In the genomic region with DNA sequence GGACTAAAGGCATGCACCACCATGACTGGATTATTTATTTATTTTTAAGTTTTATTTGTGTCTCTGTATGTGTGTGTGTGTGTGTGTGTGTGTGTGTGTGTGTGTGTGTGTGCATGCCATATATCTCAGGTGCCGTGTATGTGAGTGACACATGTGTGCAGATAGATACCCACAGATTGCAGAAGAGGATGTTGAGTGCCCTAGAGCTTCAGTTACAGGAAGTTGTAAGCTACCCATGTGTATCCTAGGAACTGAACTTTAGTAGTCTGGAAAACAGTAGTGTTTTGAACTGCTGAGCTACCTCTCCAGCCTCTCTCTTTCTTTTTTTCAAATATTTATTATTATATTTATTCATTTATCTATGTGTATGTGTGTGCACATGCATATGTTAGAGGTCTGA, we compare ENCODE assay signal across 24 mouse cellular contexts. TPM values are rescaled to one million over a fixed set of nuclear protein-coding genes. Genes with fewer than 3 reads are reported as not detected.
DNase-seq lines count a peak whose midpoint lies in the region; ATAC-seq and TF ChIP-seq lines count a peak whose summit lies in the region.
"Had no signal": no experiment of that assay in that cellular context is flagged by ENCODE, and none has a peak within 500 bp of the region (broad histone marks: within the 10 kb centered on the region; RNA-seq: fewer than 3 reads in every experiment).

No protein-coding gene starts in this region.

- TF ChIP-seq POLR2A in MEL (IDR thresholded peaks at IDR 0.05; ENCODE audit: control insufficient read depth in 1 of 2, insufficient read depth in 1 of 2, low read depth in 1 of 2, low read length in 2 of 2, poor library complexity in 1 of 2): no peak

- peaks cover 20% of the 10 kb centered on the region for H3K4me1 ChIP-seq in heart, embryonic 16.5 days (ENCODE audit: control insufficient read depth, insufficient read depth, low read length)
- peaks cover 26% of the 10 kb centered on the region; the same call in 1 of the 2 replicates for H3K4me1 ChIP-seq in heart, embryonic 10.5 days
- no peaks in the 10 kb centered on the region for H3K4me1 ChIP-seq in MEL (ENCODE audit: control insufficient read depth in 1 of 2, insufficient read depth in 2 of 2, low read length in 2 of 2)
- H3K4me1 ChIP-seq: midbrain, embryonic 15.5 days; neural tube, embryonic 15.5 days had no signal

- H3K4me2 ChIP-seq in heart, embryonic 16.5 days (ENCODE audit: low read depth, low read length): no peak overlapping the region
- H3K4me2 ChIP-seq: lung, embryonic 15.5 days; midbrain, embryonic 15.5 days; neural tube, embryonic 15.5 days had no signal

- no peaks in the 10 kb centered on the region for H3K36me3 ChIP-seq in heart, embryonic 16.5 days (ENCODE audit: control insufficient read depth, insufficient read depth)
- H3K36me3 ChIP-seq in heart, embryonic 10.5 days: no peaks in the 10 kb centered on the region
- no peaks in the 10 kb centered on the region for H3K36me3 ChIP-seq in MEL (ENCODE audit: control insufficient read depth in 1 of 2, insufficient read depth in 2 of 2, low read length in 2 of 2)
- no peaks in the 10 kb centered on the region for H3K36me3 ChIP-seq in splenic B cell, adult 2 months (ENCODE audit: control insufficient read depth, insufficient read depth, low read length, poor library complexity, severe bottlenecking)
- H3K36me3 ChIP-seq: forebrain, embryonic 10.5 days; lung, embryonic 15.5 days; midbrain, embryonic 15.5 days; neural tube, embryonic 15.5 days had no signal

- no peak for DNase-seq in heart, embryonic 10.5 days (ENCODE audit: low spot score)
- DNase-seq in 416B (ENCODE audit: low read depth) (peak; percentile 69), MEL (ENCODE audit: low read depth, low spot score) (peak; percentile 21)
- DNase-seq in splenic B cell, adult 2 months (ENCODE audit: low read depth, low spot score): peak; percentile 34
- DNase-seq in retina, embryonic 14.5 days (ENCODE audit: low spot score): no peak
- no peak for DNase-seq in adrenal gland, adult 2 months
- DNase-seq: adrenal gland, postnatal 14 days; cerebellum, adult 11-12 months; cerebellum, postnatal 14 days; forebrain, postnatal 0 days; right cerebral cortex, postnatal 25 days had no signal

- no peak overlapping the region for H3K4me3 ChIP-seq in heart, embryonic 16.5 days (ENCODE audit: low read length)
- H3K4me3 ChIP-seq in heart, embryonic 10.5 days: no peak overlapping the region
- no peak overlapping the region for H3K4me3 ChIP-seq in MEL (ENCODE audit: control insufficient read depth in 1 of 2, insufficient read depth in 1 of 2, low read depth in 2 of 2, low read length in 2 of 2)
- H3K4me3 ChIP-seq: forebrain, embryonic 10.5 days; lung, embryonic 15.5 days; midbrain, embryonic 15.5 days; neural tube, embryonic 15.5 days had no signal

- H3K79me2 ChIP-seq in MEL (ENCODE audit: control insufficient read depth, insufficient read depth, low read length, poor library complexity): no peaks in the 10 kb centered on the region

- H3K27ac ChIP-seq in heart, embryonic 16.5 days (ENCODE audit: low read length): 0 out of 2 replicates have a peak overlapping the region, but pooled peaks have one; percentile 29
- no peak overlapping the region for H3K27ac ChIP-seq in heart, embryonic 10.5 days
- no peak overlapping the region for H3K27ac ChIP-seq in MEL (ENCODE audit: control insufficient read depth, low read depth, low read length)
- H3K27ac ChIP-seq: forebrain, embryonic 10.5 days; liver, embryonic 14.5 days; midbrain, embryonic 15.5 days; neural tube, embryonic 15.5 days had no signal

- TF ChIP-seq CTCF in MEL (IDR thresholded peaks at IDR 0.05 in 2 of 3, conservative IDR thresholded peaks at IDR 0.05 in 1 of 3; ENCODE audit: control insufficient read depth in 1 of 3, insufficient read depth in 1 of 3, low read depth in 2 of 3, low read length in 3 of 3, poor library complexity in 1 of 3, severe bottlenecking in 1 of 3): no peak

- no peak for ATAC-seq in heart, embryonic 16.5 days (replicated peaks; ENCODE audit: extremely low read depth, insufficient read depth, low FRiP score)
- ATAC-seq: activated CD4-positive, CD25-positive, alpha-beta regulatory T cell, adult 4 months; CD4-positive, CD25-positive, alpha-beta regulatory T cell, adult 4 months; forebrain, postnatal 0 days; midbrain, embryonic 15.5 days had no signal

- no peak for TF ChIP-seq EP300 in MEL (IDR thresholded peaks at IDR 0.05; ENCODE audit: low read depth in 1 of 2, low read length in 2 of 2)

- no peaks in the 10 kb centered on the region for H3K27me3 ChIP-seq in heart, embryonic 16.5 days (ENCODE audit: control insufficient read depth, insufficient read depth, low read length)
- H3K27me3 ChIP-seq in heart, embryonic 10.5 days (ENCODE audit: insufficient read depth, poor library complexity, severe bottlenecking): no peaks in the 10 kb centered on the region
- H3K27me3 ChIP-seq in MEL (ENCODE audit: control insufficient read depth in 1 of 2, insufficient read depth in 2 of 2, low read length in 2 of 2): peaks cover 4 to 10% of the 10 kb centered on the region in 2 experiments
- no peaks in the 10 kb centered on the region for H3K27me3 ChIP-seq in splenic B cell, adult 2 months (ENCODE audit: control insufficient read depth, insufficient read depth, low read length, poor library complexity, severe bottlenecking)
- H3K27me3 ChIP-seq: lung, embryonic 15.5 days; midbrain, embryonic 15.5 days; neural tube, embryonic 15.5 days had no signal

- no peak overlapping the region for H3K9ac ChIP-seq in heart, embryonic 16.5 days (ENCODE audit: low read length)
- no peak overlapping the region for H3K9ac ChIP-seq in MEL (ENCODE audit: control insufficient read depth, low read depth, low read length, poor library complexity, severe bottlenecking)
- H3K9ac ChIP-seq: forebrain, postnatal 0 days; liver, embryonic 14.5 days; lung, embryonic 15.5 days; midbrain, embryonic 15.5 days; neural tube, embryonic 15.5 days had no signal

- no peaks in the 10 kb centered on the region for H3K9me3 ChIP-seq in heart, embryonic 16.5 days (replicated peaks; ENCODE audit: control insufficient read depth, low read length)
- H3K9me3 ChIP-seq in heart, embryonic 10.5 days: no peaks in the 10 kb centered on the region
- no peaks in the 10 kb centered on the region for H3K9me3 ChIP-seq in MEL (replicated peaks; ENCODE audit: insufficient read depth, low read length)
- H3K9me3 ChIP-seq: forebrain, embryonic 10.5 days; lung, embryonic 15.5 days; midbrain, embryonic 15.5 days; neural tube, embryonic 15.5 days had no signal

- TF ChIP-seq RAD21 in MEL (IDR thresholded peaks at IDR 0.05; ENCODE audit: low read depth, low read length): no peak

- 70% methylated on average over 1 of the region's 1 CpGs for WGBS in heart, embryonic 16.5 days
- WGBS in heart, embryonic 10.5 days: 60% methylated on average over 1 of the region's 1 CpGs

TF ChIP-seq in MEL, 35 proteins besides CTCF, POLR2A, EP300 and RAD21:
- no peak for TF ChIP-seq SIN3A (IDR thresholded peaks at IDR 0.05; ENCODE audit: low read length)
- 0 out of 2 replicates have a peak, but pooled peaks have one; percentile 16 for TF ChIP-seq MYC (IDR thresholded peaks at IDR 0.05; ENCODE audit: low read depth, low read length)
- no peak for TF ChIP-seq MAFK (IDR thresholded peaks at IDR 0.05; ENCODE audit: borderline replicate concordance, low read depth, low read length)
- TF ChIP-seq CHD2 (IDR thresholded peaks at IDR 0.05; ENCODE audit: low read length): no peak

RNA-seq across cellular contexts. Expression of gene Serping1, which starts 8.1 kb away (rescaled TPM):
- 44.6 and 51.2 TPM in 2 replicates for polyA plus RNA-seq in heart, embryonic 16.5 days (2015; fragmentation: Nextera tagmentation; extraction: Ambion mirVana)
- 22.0 and 28.5 TPM in 2 replicates for polyA plus RNA-seq in heart, embryonic 10.5 days (2016; fragmentation: Nextera tagmentation; extraction: Ambion mirVana)
- total RNA-seq in MEL (2012; rRNA removed): not detected in 2 replicates
- not detected for polyA plus RNA-seq in MEL (2012; ENCODE audit: insufficient read depth in 1 of 2, insufficient read length in 2 of 2, low read depth in 1 of 2, low replicate concordance in 2 of 2, missing spikeins in 1 of 2)
- total RNA-seq in adrenal gland, adult 2 months (2021): 100 to 1,000 TPM in 1 of 2 experiments, 10 to 100 TPM in 1; 91.2 to 127 TPM
- 129 and 154 TPM in 2 replicates for polyA plus RNA-seq in adrenal gland, adult 2 months (2012; rRNA removed)
- total RNA-seq: megakaryocyte-erythroid progenitor cell, adult 5-6 weeks had no signal
- polyA plus RNA-seq: activated CD4-positive, CD25-positive, alpha-beta regulatory T cell, adult 4 months; CD4-positive, CD25-positive, alpha-beta regulatory T cell, adult 4 months had no signal

RNA-seq across cellular contexts. Expression of gene Ube2l6, which starts 15.3 kb away (rescaled TPM):
- polyA plus RNA-seq in heart, embryonic 16.5 days (2015; fragmentation: Nextera tagmentation; extraction: Ambion mirVana): 102 and 110 TPM in 2 replicates
- 51.3 and 65.3 TPM in 2 replicates for polyA plus RNA-seq in heart, embryonic 10.5 days (2016; fragmentation: Nextera tagmentation; extraction: Ambion mirVana)
- 8.8 and 17.5 TPM in 2 replicates for total RNA-seq in MEL (2012; rRNA removed)
- 10 to 100 TPM in 1 of 2 experiments, not detected in 1; 37.0 TPM for polyA plus RNA-seq in MEL (2012; ENCODE audit: insufficient read depth in 1 of 2, insufficient read length in 2 of 2, low read depth in 1 of 2, low replicate concordance in 2 of 2, missing spikeins in 1 of 2)
- total RNA-seq in adrenal gland, adult 2 months (2021): 10 to 100 TPM; 15.7 to 18.8 TPM
- polyA plus RNA-seq in adrenal gland, adult 2 months (2012; rRNA removed): 13.8 and 15.1 TPM in 2 replicates

RNA-seq across cellular contexts. Expression of gene Smtnl1, which starts 39.1 kb away (rescaled TPM):
- polyA plus RNA-seq in heart, embryonic 16.5 days (2015; fragmentation: Nextera tagmentation; extraction: Ambion mirVana): 0.21 and 0.24 TPM in 2 replicates
- 0.18 and 0.19 TPM in 2 replicates for polyA plus RNA-seq in heart, embryonic 10.5 days (2016; fragmentation: Nextera tagmentation; extraction: Ambion mirVana)
- not detected in 2 replicates for total RNA-seq in MEL (2012; rRNA removed)
- polyA plus RNA-seq in MEL (2012; ENCODE audit: insufficient read depth in 1 of 2, insufficient read length in 2 of 2, low read depth in 1 of 2, low replicate concordance in 2 of 2, missing spikeins in 1 of 2): not detected
- not detected for total RNA-seq in adrenal gland, adult 2 months (2021)
- not detected in 2 replicates for polyA plus RNA-seq in adrenal gland, adult 2 months (2012; rRNA removed)
- total RNA-seq: adrenal gland, postnatal 14 days; layer of hippocampus, postnatal 14 days; left cerebral cortex, postnatal 14 days; megakaryocyte-erythroid progenitor cell, adult 5-6 weeks had no signal
- polyA plus RNA-seq: activated CD4-positive, CD25-positive, alpha-beta regulatory T cell, adult 4 months; CD4-positive, CD25-positive, alpha-beta regulatory T cell, adult 4 months; forebrain, embryonic 10.5 days; gonadal fat pad, adult 2 months; hindbrain, embryonic 11.5 days; midbrain, embryonic 15.5 days; neural tube, embryonic 15.5 days had no signal

RNA-seq across cellular contexts. Expression of gene Gm19426, which starts 39.9 kb away (rescaled TPM):
- polyA plus RNA-seq in heart, embryonic 16.5 days (2015; fragmentation: Nextera tagmentation; extraction: Ambion mirVana): 3.6 and 5.1 TPM in 2 replicates
- polyA plus RNA-seq in heart, embryonic 10.5 days (2016; fragmentation: Nextera tagmentation; extraction: Ambion mirVana): 6.9 and 7.3 TPM in 2 replicates
- total RNA-seq in MEL (2012; rRNA removed): not detected in 2 replicates
- polyA plus RNA-seq in MEL (2012; ENCODE audit: insufficient read depth in 1 of 2, insufficient read length in 2 of 2, low read depth in 1 of 2, low replicate concordance in 2 of 2, missing spikeins in 1 of 2): not detected
- total RNA-seq in adrenal gland, adult 2 months (2021): 1 to 10 TPM in 1 of 2 experiments, under 1 TPM in 1; 0.98 to 2.6 TPM
- 0.65 and 1.0 TPM in 2 replicates for polyA plus RNA-seq in adrenal gland, adult 2 months (2012; rRNA removed)
- polyA plus RNA-seq: activated CD4-positive, CD25-positive, alpha-beta regulatory T cell, adult 4 months; CD4-positive, CD25-positive, alpha-beta regulatory T cell, adult 4 months had no signal

RNA-seq across cellular contexts. Expression of gene Timm10, which starts 43.5 kb away (rescaled TPM):
- 92.9 and 97.9 TPM in 2 replicates for polyA plus RNA-seq in heart, embryonic 16.5 days (2015; fragmentation: Nextera tagmentation; extraction: Ambion mirVana)
- polyA plus RNA-seq in heart, embryonic 10.5 days (2016; fragmentation: Nextera tagmentation; extraction: Ambion mirVana): 82.9 and 92.9 TPM in 2 replicates
- total RNA-seq in MEL (2012; rRNA removed): 165 and 193 TPM in 2 replicates
- polyA plus RNA-seq in MEL (2012; ENCODE audit: insufficient read depth in 1 of 2, insufficient read length in 2 of 2, low read depth in 1 of 2, low replicate concordance in 2 of 2, missing spikeins in 1 of 2): 100 to 1,000 TPM in 1 of 2 experiments, not detected in 1; 129 TPM
- 10 to 100 TPM; 38.5 to 59.6 TPM for total RNA-seq in adrenal gland, adult 2 months (2021)
- 17.0 and 19.2 TPM in 2 replicates for polyA plus RNA-seq in adrenal gland, adult 2 months (2012; rRNA removed)

Comparison
In these comparisons a context has a peak if more than half of its experiments do, and no peak if none do; other contexts are left out.
1. DNase-seq: peak in 416B (single experiment), MEL (single experiment) and splenic B cell, adult 2 months (single experiment); none in heart, embryonic 10.5 days (single experiment), retina, embryonic 14.5 days (single experiment) and adrenal gland, adult 2 months (single experiment).
2. RNA of gene Serping1, which starts 8.1 kb away (polyA plus RNA-seq): 129 to 154 TPM in adrenal gland, adult 2 months, 44.6 to 51.2 TPM in heart, embryonic 16.5 days and 22.0 to 28.5 TPM in heart, embryonic 10.5 days; not detected in MEL; every median in the first group is over 10 times any median in the second.